Mouse (Mus musculus) embryo, embryonic 10.5 days (tissue): ENCODE measurements around the gene Kcnq4.
A peak's percentile ranks its signal among the peaks of the same experiment; 100 is the strongest.

ENCODE experiments used
- DNase-seq: peaks from one replicate; pipeline ENCODE4 v3.0.0-alpha.2; 2015; ENCODE audit warnings: low spot score

Gene Kcnq4

DNA sequence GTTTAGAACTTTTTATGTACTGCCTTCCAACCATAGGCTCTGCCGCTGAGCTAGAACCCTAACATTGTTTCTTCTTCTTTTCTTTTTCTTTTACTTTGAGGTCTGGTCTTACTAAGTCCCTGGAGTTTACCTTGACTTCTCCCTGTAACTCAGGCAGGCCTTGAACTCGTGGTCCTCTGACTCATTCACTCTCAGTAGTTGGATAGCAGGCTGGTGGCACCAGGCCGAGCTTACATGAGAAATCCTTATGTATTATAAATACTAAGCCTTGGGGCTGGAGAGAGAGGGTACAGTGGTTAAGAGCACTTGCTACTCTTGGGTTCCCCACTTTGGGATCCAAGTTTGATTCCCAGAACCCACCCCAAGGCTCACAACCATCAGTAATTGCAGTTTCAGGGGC, 74.8 kb downstream of the Kcnq4 start:
- no peak for DNase-seq

DNA sequence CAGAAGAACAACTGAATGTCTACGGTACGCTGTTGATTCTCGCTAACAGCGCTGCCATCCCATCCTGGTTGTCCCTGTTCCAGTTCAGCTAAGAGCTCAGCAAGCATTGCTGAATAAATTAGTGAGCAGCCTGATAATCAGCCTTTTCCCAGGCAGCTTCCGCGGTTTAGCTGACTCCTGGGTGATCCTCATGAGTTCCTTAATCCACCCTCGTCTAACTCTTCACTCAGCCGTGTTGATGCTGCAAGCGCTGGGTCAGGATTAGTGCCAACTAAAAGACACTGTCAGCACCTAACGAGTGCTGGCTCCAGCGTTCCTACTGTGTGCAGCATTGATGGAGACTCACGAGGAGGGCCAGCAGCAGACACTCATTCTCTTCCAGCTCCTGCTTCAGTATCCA, 77.4 kb downstream of the Kcnq4 start:
- no peak for DNase-seq

DNA sequence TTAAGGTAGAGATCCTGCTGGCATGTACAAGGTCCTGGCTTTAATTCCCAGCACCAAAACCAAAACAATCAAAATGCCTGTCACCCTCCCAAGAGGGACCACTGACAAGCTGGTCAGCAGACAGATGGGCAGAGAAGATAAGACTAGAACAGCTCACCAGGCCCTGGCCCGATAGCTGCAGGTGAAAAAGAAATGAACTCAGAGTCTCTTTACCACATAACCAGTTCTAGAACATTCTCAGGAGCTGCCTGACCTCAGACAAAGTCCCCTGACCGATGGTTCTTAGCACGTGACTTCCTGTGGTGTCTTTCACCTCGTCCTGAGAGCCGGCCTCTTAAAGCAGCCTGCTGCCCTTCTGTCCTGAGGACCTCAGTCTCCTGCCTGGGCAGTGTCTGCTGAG, 78.8 kb downstream of the Kcnq4 start:
- DNase-seq = no peak

DNA sequence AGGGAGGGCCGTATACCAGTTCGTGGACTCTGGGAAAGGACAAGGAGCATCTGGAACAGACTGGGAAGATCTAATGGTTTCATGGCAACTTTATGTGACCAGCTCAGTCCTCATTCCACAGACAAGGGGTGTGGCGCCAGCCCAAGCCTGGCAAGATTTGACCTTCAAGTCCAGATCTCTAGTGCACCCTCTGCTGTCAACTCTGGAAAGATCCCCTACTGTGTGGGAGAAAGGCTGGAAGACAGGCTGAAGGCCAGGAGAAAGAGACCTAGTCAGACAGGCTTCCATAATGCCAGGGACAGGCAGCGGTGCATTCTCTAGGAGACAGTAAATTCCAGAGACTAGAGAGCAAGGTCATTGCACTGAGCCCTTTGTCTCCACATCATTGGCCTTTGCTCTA, 79.9 kb downstream of the Kcnq4 start:
- no peak for DNase-seq

DNA sequence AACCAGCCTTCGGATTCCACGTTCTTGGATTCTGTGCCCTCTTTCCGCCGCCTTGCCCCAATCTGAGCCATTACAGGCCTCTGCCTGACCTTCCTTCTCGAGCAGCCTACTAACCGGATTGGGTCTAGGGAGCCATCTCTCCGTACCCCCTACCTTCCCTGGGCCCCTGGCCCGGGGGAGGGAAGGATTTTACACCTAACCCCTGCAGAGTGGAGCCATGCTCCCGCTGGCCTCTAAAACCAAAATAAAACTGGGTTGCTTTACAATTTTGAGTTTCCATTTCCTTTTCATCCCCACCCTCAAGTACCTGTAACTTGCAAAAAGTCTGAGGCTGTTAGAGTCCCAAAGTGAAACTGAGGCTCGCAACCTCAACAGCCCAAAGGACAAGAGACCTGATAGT, 80.9 kb downstream of the Kcnq4 start:
- no peak for DNase-seq

DNA sequence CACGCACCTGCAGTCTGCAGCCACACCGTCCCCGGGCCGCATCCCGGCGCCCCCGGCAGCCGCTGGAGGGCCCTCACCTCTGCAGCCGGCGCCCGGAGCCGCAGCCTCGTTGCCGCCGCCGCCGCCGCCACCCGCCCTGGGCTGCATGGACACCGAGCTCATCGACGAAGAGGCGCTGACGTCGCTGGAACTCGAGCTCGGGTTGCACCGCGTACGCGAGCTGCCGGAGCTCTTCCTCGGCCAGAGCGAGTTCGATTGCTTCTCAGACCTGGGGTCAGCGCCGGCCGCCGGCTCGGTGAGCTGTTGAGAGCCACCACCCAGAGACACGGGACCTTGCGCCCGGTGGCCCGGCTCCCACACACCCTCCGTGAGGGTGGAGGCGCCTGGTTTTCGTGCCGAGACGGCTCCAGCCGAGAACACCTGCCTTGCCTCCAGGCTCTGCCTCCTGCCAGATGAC, 81.3 kb downstream of the Kcnq4 start:
- DNase-seq = peak; percentile 71

DNA sequence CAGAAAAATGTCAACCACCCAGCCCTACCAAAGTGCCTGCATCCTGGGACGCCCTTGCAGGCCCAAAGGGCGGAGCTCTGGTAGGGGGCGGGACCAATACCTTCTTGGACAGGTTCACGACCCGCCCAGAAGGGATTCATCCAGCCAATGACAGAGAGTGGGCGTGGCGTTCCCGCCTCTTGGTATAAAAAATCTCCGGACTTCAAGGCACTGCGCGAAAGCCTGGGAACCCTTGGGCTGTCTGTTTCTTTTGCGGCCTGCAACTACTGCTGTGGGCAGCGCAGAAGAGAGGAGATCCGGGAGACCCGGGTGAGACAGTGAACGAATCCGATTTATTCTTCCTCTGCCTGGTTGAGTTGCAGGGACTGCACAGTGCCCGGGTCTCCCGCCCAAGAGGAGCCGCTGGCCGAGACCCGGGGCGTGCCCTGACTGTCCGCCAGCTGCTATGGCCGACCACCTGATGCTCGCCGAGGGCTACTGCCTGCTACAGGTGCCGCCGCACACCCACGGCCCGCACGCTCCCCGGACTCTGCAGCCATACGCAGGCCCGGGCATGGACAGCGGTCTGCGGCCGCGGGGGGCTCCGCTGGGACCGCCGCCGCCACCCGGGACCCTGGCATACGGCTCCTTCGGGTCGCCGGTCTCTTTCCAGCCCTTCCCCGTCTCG, 81.9 kb downstream of the Kcnq4 start, which contains the start of gene Cited4:
Gene Cited4 (plus strand): TSS at position 215 of the 667 bp plus-strand sequence.
- peak; percentile 97 for DNase-seq

DNA sequence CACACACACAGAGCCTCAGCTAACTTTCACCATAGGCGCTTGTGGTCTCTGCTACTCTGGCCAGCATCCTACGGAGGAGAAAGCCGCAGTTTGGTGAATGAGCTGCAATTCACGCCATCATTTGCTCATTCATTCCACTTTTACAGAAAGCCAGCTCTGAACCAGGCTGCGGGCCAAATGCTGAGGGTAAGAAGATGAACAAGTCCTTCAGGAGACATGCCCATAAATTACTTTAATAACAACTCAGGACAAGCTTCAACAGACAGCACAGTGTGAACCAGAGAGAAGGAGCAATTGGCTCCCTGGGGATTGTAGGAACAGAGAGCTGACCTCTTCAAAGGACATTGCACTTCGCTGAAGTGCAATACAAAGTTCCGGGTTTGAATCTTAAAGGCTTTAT, 82.6 kb downstream of the Kcnq4 start:
- DNase-seq = peak; percentile 27

DNA sequence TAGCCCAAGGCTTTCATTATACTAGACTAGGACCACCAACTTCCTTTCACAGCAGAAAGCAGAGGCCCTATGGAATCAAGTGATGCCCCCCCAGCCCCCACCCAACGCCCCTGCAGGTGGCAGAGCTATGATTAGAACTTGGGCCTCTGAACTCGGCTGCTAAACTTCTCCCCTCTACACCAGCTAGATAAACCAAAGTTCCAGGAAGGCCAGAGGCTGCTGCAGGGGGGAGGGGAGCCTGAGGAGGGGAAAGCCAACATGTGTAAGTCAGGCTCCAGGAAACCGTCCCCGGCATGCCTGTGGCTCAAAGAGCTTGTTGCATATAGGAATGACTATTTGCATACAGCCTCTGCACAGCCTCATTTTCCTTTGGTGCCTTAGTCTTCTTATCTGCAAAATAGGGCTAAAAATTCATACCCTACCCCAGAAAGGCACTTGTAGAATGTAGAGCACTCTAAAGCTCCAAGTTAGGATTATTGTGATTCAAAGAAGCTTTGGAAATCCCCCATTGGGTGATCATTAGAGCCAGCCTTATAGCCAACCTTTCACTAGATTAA, 83.2 kb downstream of the Kcnq4 start:
- peak; percentile 43 for DNase-seq

DNA sequence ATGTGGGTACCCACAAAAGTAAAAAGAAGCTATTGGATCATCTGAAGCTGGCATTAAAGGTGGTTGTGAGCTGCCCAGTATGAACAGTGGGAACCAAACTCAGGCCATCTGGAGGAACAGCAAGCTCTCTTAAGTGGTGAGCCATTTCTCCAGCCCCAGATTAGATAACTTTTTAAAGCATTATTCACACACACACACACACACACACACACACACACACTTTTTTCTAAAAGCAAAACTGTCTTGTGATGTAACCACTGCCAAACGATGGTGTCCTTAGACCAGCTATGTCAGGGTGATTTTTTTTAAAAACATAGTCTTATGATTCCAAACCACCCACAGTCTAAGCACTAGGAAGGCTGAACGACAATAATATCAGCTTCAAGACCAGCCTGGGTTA, 83.8 kb downstream of the Kcnq4 start:
- DNase-seq = no peak

DNA sequence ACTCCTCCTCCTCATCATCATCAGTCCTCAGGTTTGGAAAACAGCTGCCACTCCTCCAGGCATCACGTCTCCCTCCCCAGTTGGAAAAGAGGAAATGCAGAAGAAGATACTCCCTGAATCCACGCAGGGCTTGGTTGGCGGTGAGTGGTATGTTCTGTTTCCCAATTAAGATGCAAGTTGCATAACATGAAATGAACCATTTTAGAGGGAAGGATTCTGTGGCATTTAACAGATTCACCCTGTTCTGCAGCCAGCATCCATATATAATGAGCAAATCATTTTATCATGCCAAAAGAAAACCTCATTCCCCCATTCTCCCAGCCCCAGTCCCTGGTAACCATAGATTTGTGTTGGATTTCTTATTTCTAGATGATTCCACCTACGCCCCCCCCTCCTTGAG, 87.9 kb downstream of the Kcnq4 start:
- no peak for DNase-seq

DNA sequence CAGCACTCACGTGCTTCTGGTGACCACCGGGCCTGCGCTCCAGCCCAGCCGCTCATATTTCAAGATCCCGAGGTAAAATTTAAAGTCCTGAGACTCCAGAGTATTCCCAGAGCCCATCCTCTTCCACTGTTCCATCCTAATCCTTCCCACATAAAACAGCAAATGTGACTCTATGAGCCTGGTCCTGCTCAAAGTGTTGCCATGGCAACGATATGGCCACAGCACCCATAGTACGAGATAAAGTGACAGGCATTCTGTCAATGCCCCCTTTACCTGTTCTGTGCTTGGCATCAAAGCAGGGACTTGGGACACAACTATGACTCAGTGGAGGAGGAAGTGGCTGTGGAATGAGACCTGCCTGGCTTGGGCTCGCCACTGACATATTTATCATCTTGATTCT, 92.5 kb downstream of the Kcnq4 start:
- DNase-seq = no peak

DNA sequence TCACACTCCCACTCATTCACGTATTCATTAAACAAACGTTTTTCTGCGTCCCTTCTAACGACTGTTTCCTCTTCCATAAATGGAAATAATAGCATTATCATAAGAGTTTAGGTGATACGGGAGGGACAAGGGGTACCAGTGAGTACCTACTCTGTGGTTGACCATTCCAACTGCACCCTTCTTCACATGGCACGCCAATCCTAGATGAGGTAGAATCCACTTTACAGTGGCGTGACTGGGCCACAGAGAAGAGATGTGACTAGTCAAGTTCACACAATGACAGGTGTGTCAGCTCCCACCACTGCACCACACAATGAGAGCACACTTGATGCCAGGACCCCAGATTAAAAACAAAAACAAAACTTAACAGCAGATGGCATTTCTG, 98.2 kb downstream of the Kcnq4 start:
- DNase-seq = no peak

DNA sequence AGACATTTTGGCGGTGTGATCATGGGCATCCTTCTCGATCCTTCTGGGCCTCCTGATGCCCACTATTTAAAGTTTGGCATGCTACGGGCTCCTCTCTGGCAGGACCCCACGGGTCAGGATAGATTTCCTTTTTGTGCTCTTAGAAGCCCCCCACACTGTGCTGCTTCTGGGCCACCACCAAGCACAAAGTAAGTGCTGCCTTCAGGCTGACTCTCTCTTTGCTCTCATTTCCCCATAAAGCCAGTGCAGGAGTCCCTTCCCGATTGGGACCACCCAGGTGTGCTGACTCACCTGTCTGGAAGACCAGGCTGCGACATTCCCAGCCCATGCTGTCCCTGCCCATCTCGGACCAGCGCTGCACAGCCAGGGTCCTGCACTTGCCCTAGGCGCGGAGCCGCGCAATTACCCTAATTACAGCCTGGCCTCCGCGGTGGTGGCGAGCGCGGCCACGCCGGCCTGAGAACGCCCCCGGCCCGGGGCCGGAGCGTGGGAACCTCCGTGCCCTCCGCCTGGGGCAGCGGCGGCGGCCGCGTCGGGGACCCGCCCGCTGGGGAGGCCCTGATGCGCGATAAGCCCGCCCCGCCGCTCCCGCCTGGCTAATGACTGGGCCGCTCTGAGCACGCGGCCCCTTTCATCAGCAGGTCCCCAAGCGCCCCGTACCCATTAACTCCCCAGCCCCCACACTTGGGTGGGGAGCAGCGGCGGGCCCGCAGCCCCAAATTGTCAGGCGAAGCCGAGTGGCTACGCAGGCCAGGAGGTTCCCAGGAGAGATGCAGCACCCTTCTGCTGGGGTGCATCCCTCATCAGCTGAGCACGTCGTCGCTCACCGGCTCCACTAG, 98.8 kb downstream of the Kcnq4 start:
- DNase-seq = peak; percentile 52
